In genomic region chr13:29109064-29109856, GRCm38 (mm10) we compare ENCODE assay signal across 13 mouse cellular contexts.
DNase-seq lines count a peak whose midpoint lies in the region; ATAC-seq lines count a peak whose summit lies in the region.
"Had no signal": no experiment of that assay in that cellular context is flagged by ENCODE, and none has a peak within 500 bp of the region (broad histone marks: within the 10 kb centered on the region; RNA-seq: fewer than 3 reads in every experiment).

No protein-coding gene starts in this region.

- peak; percentile 17 for DNase-seq in gastrocnemius, postnatal 10 days
- no peak for DNase-seq in gastrocnemius, adult 8-10 months (ENCODE audit: low spot score in 2 of 2)
- DNase-seq in midbrain, embryonic 14.5 days, result peak; percentile 24
- DNase-seq in embryonic facial prominence, embryonic 10.5 days (ENCODE audit: low spot score), result peak; percentile 17
- DNase-seq in retina, embryonic 14.5 days (ENCODE audit: low spot score), result peak; percentile 67
- DNase-seq: thymus, adult 2 months had no signal

- 71% methylated on average over 18 of the region's 18 CpGs for WGBS in midbrain, embryonic 14.5 days
- WGBS in midbrain, embryonic 16.5 days, result 67% methylated on average over 18 of the region's 18 CpGs
- WGBS in embryonic facial prominence, embryonic 10.5 days, result 82% methylated on average over 18 of the region's 18 CpGs
- WGBS in intestine, embryonic 16.5 days, result 88% methylated on average over 18 of the region's 18 CpGs

- no peak overlapping the region for H3K27ac ChIP-seq in midbrain, embryonic 14.5 days (replicated peaks; ENCODE audit: low read depth, low read length)
- no peak overlapping the region for H3K27ac ChIP-seq in midbrain, embryonic 16.5 days (ENCODE audit: low read length)
- H3K27ac ChIP-seq in embryonic facial prominence, embryonic 10.5 days (replicated peaks), result no peak overlapping the region
- no peak overlapping the region for H3K27ac ChIP-seq in intestine, embryonic 16.5 days (ENCODE audit: low read length)
- H3K27ac ChIP-seq: heart, embryonic 15.5 days; kidney, postnatal 0 days; limb, embryonic 13.5 days had no signal

- H3K4me1 ChIP-seq in midbrain, embryonic 14.5 days (ENCODE audit: control insufficient read depth, insufficient read depth, low read length), result no peaks in the 10 kb centered on the region
- H3K4me1 ChIP-seq in midbrain, embryonic 16.5 days (ENCODE audit: control insufficient read depth, insufficient read depth, low read length), result no peaks in the 10 kb centered on the region
- peaks cover 3% of the 10 kb centered on the region; the same call in 1 of the 2 replicates for H3K4me1 ChIP-seq in embryonic facial prominence, embryonic 10.5 days
- no peaks in the 10 kb centered on the region for H3K4me1 ChIP-seq in intestine, embryonic 16.5 days (ENCODE audit: control insufficient read depth, insufficient read depth, low read length)
- H3K4me1 ChIP-seq: heart, embryonic 15.5 days; limb, embryonic 13.5 days; lung, embryonic 15.5 days had no signal

- H3K9me3 ChIP-seq in midbrain, embryonic 14.5 days (ENCODE audit: control insufficient read depth, low read length), result no peaks in the 10 kb centered on the region; the same call in 1 of the 2 replicates
- 0 out of 2 replicates have a peak, but pooled peaks cover 4% of the 10 kb centered on the region for H3K9me3 ChIP-seq in midbrain, embryonic 16.5 days (replicated peaks; ENCODE audit: control insufficient read depth, low read length, poor library complexity, severe bottlenecking)
- peaks cover 5% of the 10 kb centered on the region; the same call in 1 of the 2 replicates for H3K9me3 ChIP-seq in embryonic facial prominence, embryonic 10.5 days
- H3K9me3 ChIP-seq in intestine, embryonic 16.5 days (ENCODE audit: control insufficient read depth, low read length), result no peaks in the 10 kb centered on the region
- H3K9me3 ChIP-seq: heart, embryonic 15.5 days; lung, embryonic 15.5 days had no signal

- H3K4me2 ChIP-seq in midbrain, embryonic 14.5 days (ENCODE audit: low read length), result no peak overlapping the region
- H3K4me2 ChIP-seq in midbrain, embryonic 16.5 days (ENCODE audit: low read length), result no peak overlapping the region
- H3K4me2 ChIP-seq in intestine, embryonic 16.5 days (ENCODE audit: low read depth, low read length), result no peak overlapping the region
- H3K4me2 ChIP-seq: heart, embryonic 15.5 days; limb, embryonic 13.5 days; lung, embryonic 15.5 days had no signal

- H3K9ac ChIP-seq in midbrain, embryonic 14.5 days (replicated peaks; ENCODE audit: low read length), result no peak overlapping the region
- H3K9ac ChIP-seq in midbrain, embryonic 16.5 days (ENCODE audit: low read depth, low read length), result no peak overlapping the region
- no peak overlapping the region for H3K9ac ChIP-seq in intestine, embryonic 16.5 days (ENCODE audit: low read depth, low read length)
- H3K9ac ChIP-seq: heart, embryonic 15.5 days; limb, embryonic 13.5 days; lung, embryonic 15.5 days had no signal

- H3K4me3 ChIP-seq in midbrain, embryonic 14.5 days (replicated peaks; ENCODE audit: low read depth, low read length), result no peak overlapping the region
- no peak overlapping the region for H3K4me3 ChIP-seq in midbrain, embryonic 16.5 days (ENCODE audit: low read depth, low read length)
- H3K4me3 ChIP-seq in embryonic facial prominence, embryonic 10.5 days, result no peak overlapping the region
- H3K4me3 ChIP-seq in intestine, embryonic 16.5 days (ENCODE audit: low read length), result no peak overlapping the region
- H3K4me3 ChIP-seq: heart, embryonic 15.5 days; limb, embryonic 13.5 days; lung, embryonic 15.5 days had no signal

- no peaks in the 10 kb centered on the region for H3K27me3 ChIP-seq in midbrain, embryonic 14.5 days (ENCODE audit: control insufficient read depth, insufficient read depth, low read length)
- no peaks in the 10 kb centered on the region for H3K27me3 ChIP-seq in midbrain, embryonic 16.5 days (ENCODE audit: control insufficient read depth, insufficient read depth, low read depth, low read length)
- no peaks in the 10 kb centered on the region for H3K27me3 ChIP-seq in embryonic facial prominence, embryonic 10.5 days (replicated peaks; ENCODE audit: low read depth, poor library complexity, severe bottlenecking)
- H3K27me3 ChIP-seq in intestine, embryonic 16.5 days (replicated peaks; ENCODE audit: control insufficient read depth, insufficient read depth, low read length), result no peaks in the 10 kb centered on the region
- H3K27me3 ChIP-seq: heart, embryonic 15.5 days; limb, embryonic 13.5 days; lung, embryonic 15.5 days had no signal

- no peaks in the 10 kb centered on the region for H3K36me3 ChIP-seq in midbrain, embryonic 14.5 days (ENCODE audit: control insufficient read depth, insufficient read depth, low read length)
- H3K36me3 ChIP-seq in midbrain, embryonic 16.5 days (ENCODE audit: control insufficient read depth, insufficient read depth, low read length), result no peaks in the 10 kb centered on the region
- no peaks in the 10 kb centered on the region for H3K36me3 ChIP-seq in embryonic facial prominence, embryonic 10.5 days (replicated peaks)
- no peaks in the 10 kb centered on the region for H3K36me3 ChIP-seq in intestine, embryonic 16.5 days (ENCODE audit: control insufficient read depth, insufficient read depth, low read length)
- H3K36me3 ChIP-seq: heart, embryonic 15.5 days; limb, embryonic 13.5 days; lung, embryonic 15.5 days had no signal

- ATAC-seq in midbrain, embryonic 14.5 days (ENCODE audit: low FRiP score, low TSS enrichment), result no peak
- ATAC-seq in midbrain, embryonic 16.5 days, result no peak
- ATAC-seq in intestine, embryonic 16.5 days, result no peak
- no peak for ATAC-seq in frontal cortex, adult (ENCODE audit: low TSS enrichment)

Comparison
In these comparisons a context has a peak if more than half of its experiments do, and no peak if none do; other contexts are left out.
1. DNase-seq: peak in gastrocnemius, postnatal 10 days (single experiment), midbrain, embryonic 14.5 days (single experiment), embryonic facial prominence, embryonic 10.5 days (single experiment) and retina, embryonic 14.5 days (single experiment); none in gastrocnemius, adult 8-10 months (0 of 2).